Mouse (Mus musculus) large intestine, adult 2 months (tissue): ENCODE measurements around the gene Sp1. TPM values are rescaled to one million over a fixed set of nuclear protein-coding genes. Genes with fewer than 3 reads are reported as not detected.

Experiments used
- DNase-seq: peaks from one replicate; pipeline ENCODE4 v3.0.0-alpha.2; 2012; ENCODE audit warnings: low read depth, low spot score
- WGBS: fragments of 180-500 bp; shearing (Covaris S2); methylation state at CpG from one replicate; pipeline ENCODE4 v1.1.7; 2018; 5-methylcytosine and 5-hydroxymethylcytosine counted together
- polyA plus RNA-seq: library from polyadenylated mRNA; depleted of rRNA; stranded (reverse); fragments of >200 nt; gene quantifications from 2 replicates; pipeline ENCODE4 v1.2.3, GENCODE M21; 2012

Sp1 gene
- polyA plus RNA-seq, 1 experiment: 10.3 TPM

DNA sequence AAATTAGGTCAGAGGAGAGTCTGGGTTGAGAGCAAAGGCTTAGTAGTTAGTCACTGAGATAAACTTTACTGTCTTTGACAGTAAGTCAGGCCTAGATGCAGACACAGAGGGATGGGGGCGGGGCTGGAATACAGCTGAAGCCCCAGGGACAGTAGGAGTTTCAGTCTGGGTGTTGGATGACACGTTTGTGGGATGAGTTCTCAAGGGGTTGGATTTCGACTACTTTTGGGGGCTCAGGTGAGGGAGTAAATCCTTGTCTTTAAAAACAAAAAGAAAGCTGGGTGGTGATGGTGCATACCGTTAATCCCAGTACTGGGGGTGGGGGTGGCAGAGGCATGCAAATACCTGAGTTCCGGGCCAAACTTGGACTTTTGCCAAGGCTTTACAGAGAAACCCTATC, 7.3 kb upstream of the Sp1 start:
- no peak for DNase-seq
- 35% methylated on average over 5 of the region's 5 CpGs for WGBS

DNA sequence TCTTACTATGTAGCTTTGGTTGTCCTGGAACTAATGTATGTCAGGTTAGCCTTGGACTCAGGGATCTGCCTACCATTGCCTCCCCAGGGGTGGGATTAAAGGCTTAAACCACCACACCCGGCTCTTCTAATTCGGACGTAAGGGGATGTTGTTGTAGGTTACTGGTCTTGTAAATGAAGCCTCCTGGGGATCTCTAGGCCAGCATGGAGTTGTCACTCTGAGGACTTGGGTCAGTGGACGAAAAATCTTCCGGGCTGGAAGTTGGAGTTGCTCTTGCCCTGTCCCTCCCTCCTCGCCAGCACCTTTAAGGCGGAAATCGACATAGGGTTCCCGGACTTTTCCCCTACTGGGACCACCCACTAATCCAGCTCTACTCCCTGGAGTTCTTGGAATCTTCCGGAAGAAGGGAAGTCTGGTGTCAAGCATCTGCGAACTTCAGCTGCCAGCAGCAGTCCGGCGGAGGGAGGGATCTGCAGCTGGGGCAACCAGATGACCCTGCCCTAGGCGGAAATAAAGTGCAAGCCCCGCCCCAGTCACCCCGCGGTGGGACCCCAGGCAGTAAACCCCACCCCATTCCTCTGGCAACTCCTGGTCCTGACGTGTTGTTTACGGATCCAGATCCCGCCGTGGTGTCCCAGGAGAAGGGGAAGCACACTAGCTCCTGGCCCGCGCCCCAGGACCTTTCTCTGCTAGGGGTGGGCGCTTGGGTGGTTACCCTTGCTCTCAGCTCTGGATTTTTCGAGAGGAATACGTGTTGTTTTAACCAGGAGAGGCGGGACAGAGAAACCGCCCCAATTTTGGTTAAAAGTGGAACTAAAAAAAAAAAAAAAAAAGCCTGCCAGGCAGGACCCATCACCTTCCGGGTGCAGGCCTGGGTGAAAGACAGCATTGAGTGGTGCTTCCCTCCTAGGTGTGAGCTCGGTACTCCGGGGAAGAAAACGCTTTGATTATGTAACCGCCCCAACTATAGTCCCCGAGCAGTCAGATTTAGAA, 6.4 kb upstream of the Sp1 start:
- DNase-seq: no peak
- whole genome bisulfite sequencing: 1% methylated on average over 34 of the region's 34 CpGs

DNA sequence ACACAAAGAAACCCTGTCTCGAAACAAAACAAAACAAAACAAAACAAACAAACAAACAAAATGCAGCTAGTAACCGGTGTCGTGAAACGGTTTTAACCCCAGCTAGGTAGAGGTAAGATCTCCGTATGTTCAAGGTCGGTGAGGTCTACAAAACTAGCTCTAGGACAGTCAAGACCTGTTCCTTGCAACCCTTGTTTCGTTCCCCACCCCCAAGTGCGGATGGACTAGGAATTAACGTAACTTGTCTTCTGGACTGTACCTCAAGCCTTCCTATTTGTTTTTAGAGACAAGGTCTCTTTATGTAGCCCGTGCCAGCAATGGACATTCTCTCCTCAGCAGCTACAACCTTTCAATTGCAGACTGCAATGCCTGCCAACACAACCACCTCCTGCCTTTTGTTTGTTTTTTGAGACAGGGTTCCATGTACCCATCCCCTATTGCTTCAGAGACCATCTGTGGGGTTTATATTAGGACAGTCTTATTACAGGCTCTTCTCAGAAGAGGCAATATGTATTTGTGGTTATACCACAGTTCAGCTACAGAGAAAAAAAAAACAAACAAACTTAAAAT, 5.4 kb upstream of the Sp1 start:
- no peak for DNase-seq
- 75% methylated on average over 10 of the region's 10 CpGs for WGBS

DNA sequence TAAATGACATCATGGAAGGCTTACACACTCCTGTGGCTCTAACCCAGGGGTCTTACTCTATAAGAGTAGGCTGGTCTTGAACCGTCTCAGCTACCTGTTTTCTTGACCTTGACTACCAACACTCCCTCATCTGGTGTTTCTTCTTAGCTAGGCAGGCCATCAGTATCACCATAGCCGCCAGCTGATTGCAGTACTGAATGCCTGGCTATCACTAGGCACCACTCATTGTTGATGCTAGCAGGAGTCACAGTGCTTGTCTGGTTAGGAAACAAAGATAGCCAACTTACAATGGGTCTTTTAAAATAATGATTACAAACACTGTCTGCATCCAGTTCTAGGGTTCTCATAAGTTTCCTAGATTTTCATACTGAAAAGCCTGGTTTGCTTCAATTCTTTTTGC, 4.7 kb upstream of the Sp1 start:
- 91% methylated on average over 2 of the region's 2 CpGs for WGBS
- no peak for DNase-seq

DNA sequence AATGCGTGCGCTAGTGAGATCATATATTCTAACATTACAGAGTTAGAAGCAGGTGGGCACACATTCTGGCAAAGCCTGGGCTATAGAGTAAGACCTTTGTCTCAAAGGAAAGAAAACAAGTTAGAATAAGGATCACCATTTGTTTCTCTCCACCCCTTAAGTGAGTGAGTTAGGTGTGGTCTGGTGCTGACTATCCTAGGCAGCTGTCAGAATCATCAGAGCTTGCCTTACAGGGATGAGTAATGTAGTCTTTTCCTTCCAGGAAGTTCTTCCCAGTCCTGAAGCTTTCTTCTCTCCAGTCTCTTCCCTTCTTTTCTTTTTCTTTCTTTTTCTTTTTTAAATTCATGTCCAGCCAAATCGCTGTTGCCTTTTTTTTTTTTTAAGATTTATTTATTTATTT, 3.7 kb upstream of the Sp1 start:
- 95% methylated on average over 3 of the region's 3 CpGs for WGBS
- no peak for DNase-seq

DNA sequence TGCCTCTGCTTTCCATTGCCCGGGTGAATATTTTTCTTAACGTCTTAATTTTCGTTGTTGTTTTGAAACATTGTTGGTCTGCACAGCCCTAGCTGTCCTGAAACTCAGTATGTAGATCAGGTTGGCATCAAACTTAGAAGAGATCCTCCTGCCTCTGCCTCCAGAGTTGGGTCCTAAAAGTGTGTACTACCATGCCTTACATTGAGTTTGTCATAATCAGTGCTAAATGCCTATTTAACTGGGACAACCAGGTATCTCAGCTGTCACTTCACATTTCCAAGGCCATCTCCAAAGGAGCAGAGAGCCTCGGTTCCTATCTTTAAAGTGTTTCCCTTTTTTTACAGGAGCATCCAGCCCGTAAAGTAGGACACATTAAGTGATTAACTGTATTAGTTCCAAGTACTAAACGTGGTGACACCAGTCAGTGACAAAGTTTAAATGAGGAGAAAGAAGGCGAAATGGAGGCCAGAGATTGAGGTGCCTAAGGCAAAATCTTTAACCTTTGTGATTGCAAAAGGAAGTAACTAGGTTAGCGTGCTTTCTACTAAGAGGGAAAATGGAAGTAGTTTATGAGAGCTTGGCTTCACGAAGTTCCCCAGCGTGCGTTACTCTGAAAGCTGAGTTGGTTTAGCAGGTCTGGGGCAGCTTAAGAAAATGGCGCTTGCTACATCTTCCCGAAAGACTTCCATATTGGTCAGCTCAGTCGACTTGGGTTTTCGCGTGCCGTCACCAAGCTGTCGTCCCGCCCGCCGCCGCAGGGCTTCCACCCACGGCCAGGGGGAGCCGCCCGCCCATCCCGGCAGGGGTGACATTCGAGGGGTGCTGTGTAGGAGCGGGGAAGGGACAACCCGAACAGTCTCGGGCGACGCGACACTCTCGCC, 1.1 kb upstream of the Sp1 start:
- whole genome bisulfite sequencing: 13% methylated on average over 34 of the region's 34 CpGs

DNA sequence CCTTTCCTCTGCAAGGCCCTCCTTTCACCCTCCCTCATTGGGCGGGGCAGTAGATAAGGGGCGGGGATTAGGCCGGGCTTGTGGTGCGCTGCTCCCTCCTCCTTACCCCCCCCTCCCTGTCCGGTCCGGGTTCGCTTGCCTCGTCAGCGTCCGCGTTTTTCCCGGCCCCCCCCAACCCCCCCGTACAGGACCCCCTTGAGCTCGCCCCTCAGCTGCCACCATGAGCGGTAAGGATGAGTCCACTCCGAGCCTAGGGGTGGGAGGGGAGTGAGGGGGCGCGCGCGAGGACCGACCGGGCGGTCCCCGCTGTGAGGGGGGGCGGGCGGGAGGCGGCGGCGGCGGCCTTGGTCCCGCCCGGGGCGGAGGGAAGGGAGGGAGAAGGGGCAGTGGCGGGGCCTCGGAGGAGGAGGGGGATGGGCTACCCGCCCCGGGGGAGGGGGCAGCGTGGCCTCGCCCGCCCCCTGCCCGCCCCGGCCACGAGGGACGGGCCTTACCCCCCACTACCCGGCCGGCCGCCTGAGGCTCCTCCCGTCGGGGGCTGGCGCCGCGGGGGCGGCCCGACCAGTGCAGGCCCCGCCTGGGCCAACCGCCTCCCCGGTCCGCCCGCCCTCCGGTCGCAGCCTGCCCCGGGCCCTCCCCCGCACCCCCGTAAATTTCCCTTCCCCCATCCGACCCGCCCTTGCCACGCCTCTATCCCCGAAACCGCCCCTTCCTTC, 411 bp downstream of the Sp1 start:
- WGBS: 1% methylated on average over 56 of the region's 69 CpGs
- no peak for DNase-seq

More for the DNA sequence above, 1.1 kb upstream of the Sp1 start:
- DNase-seq: no peak

DNA sequence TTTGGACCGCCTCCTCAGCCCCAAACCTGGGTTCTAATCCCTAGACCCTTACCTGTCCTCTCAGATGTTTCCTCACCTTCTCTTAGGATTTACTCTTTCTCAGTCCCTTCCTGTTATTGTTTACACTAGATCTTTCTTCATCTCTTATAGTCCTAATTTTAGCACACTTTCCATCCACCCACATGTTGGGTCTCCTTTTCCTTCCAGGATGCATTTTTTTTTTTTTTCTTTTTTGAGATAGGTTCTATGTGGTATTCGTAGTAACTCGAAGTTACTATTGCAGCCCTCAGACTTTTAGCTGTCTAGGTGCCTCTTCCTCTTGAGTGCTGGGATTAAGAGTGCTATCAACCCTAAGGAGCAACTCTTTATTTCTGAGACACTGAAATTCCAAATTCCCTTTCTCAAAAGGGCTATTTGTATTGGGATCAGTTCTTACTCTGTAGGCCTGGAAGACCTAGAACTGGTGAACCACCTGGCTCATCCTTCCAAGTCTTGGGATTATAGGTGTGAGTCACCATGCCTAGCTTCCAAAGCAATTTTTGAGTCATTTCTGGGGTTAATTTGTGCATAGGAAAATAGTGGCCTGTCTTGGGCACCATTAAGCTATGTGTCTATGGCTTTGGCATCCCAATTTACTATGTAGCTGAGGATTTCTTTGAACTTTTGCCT, 1.1 kb downstream of the Sp1 start:
- 2% methylated on average over 3 of the region's 3 CpGs for WGBS
- no peak for DNase-seq

DNA sequence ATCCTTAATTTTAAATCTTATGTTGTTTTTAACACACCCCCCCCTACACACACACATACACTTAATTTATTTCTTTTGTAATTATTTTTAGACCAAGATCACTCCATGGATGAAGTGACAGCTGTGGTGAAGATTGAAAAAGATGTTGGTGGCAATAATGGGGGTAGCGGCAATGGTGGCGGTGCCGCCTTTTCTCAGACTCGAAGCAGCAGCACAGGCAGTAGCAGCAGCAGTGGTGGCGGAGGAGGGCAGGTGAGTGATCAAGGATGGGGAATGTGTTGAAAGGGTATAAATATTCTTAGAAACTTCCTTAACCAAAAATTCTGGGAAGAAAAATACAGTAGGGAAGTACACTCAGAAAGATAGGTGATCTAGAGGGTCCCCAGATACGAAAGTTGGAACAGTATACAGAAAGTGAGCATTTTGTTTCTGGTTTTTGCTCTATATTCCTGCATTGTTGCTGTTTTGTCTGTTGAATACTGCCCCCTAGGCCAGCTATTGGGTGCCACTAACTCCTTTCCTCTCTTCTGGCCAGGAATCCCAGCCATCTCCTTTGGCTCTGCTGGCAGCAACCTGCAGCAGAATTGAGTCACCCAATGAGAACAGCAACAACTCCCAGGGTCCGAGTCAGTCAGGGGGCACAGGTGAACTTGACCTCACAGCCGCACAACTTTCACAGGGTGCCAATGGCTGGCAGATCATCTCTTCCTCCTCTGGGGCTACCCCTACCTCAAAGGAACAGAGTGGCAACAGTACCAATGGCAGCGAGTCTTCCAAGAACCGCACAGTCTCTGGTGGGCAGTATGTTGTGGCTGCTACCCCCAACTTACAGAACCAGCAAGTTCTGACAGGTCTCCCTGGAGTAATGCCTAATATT, 2.0 kb downstream of the Sp1 start:
- WGBS: 91% methylated on average over 10 of the region's 10 CpGs
- DNase-seq: no peak

DNA sequence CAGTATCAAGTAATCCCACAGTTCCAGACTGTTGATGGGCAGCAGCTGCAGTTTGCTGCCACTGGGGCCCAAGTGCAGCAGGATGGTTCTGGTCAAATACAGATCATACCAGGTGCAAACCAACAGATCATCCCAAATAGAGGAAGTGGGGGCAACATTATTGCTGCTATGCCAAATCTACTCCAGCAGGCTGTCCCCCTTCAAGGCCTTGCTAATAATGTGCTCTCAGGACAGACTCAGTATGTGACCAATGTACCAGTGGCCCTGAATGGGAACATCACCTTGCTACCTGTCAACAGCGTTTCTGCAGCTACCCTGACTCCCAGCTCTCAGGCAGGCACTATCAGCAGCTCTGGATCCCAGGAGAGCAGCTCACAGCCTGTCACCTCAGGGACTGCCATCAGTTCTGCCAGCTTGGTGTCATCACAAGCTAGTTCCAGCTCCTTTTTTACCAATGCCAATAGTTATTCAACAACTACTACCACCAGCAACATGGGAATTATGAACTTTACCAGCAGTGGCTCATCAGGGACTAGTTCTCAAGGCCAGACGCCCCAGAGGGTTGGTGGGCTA, 2.7 kb downstream of the Sp1 start:
- no peak for DNase-seq
- 63% methylated on average over 2 of the region's 2 CpGs for WGBS

DNA sequence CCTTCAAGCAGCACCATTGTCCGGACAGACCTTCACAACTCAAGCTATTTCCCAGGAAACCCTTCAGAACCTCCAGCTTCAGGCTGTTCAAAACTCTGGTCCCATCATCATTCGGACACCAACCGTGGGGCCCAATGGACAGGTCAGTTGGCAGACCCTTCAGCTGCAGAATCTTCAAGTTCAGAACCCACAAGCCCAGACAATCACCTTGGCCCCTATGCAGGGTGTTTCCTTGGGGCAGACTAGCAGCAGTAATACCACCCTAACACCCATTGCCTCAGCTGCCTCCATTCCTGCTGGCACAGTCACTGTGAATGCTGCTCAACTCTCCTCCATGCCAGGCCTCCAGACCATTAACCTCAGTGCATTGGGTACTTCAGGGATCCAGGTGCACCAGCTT, 3.3 kb downstream of the Sp1 start:
- no peak for DNase-seq
- 78% methylated on average over 3 of the region's 3 CpGs for WGBS

DNA sequence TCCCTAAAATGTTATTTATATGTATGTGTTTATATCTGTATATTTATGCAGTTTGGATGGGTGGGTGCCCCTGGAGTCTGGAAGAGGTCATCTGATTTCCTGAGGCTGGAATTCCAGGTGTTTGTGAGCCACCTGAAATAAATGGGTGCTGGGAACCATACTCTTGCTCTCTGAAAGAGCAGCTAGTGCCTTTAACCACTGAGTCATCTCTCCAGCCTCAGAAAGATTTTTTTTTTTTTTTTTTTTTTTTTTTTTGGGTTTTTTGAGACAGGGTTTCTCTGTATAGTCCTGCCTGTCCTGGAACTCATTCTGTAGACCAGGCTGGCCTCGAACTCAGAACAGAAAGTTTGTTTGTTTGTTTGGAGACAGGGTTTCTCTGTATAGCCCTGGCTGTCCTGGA, 5.1 kb downstream of the Sp1 start:
- DNase-seq: no peak
- 70% methylated on average over 1 of the region's 1 CpGs for WGBS

DNA sequence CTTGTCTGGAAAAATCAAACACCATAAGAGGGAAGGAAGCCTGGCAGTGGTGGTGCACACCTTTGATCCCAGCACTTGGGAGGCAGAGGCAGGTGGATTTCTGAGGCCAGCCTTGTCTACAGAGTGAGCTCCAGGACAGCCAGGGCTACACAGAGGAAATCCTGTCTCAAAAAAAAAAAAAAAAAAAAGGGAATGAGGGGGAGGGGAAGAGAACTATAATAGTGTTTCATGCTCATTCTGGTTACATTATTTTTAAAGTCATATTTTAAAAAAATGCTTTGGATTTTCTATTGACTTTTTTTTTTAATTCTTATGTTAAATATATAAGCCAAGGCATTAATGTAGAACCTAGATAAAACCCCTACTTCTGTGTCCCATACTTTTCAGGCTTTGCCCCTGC, 7.7 kb downstream of the Sp1 start:
- DNase-seq: no peak

DNA sequence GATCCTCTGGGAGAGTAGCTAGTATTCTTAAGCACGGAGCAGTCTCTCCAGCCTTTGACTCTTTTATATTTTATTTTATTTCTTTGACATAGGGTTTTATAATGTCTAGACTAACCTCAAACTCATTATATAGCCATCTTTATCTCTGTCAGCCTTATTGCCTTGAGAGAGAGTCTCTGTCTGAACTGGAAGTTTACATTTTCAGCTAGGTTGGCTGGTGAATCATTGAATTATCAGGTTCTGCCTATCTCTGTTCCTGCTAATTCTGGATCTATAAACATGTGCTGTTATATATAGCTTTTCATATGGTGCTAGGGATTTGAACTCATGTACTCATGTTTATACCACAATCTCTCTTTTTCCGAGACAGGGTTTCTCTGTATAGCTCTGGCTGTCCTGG, 11.6 kb downstream of the Sp1 start:
- DNase-seq: no peak
- WGBS: 55% methylated on average over 2 of the region's 2 CpGs

DNA sequence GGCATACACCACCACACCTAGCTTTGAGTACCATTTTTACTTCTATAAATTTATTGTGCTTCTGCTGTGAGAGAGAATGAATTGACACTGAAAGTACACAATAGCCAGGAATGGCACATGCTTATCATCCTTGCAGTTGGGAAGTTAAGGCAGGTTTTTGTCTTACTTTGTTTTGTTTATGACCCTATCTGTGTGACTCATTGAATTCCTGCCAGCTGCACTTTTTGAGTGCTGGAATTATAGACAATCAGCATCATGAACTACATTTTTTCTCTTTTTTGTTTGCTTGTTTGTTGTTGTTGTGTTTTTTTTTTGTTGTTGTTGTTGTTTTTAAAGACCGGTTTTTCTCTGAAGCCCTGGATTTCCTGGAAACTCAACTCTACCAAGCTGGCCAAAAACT, 15.0 kb downstream of the Sp1 start:
- DNase-seq: no peak
- 15% methylated on average over 1 of the region's 1 CpGs for WGBS

DNA sequence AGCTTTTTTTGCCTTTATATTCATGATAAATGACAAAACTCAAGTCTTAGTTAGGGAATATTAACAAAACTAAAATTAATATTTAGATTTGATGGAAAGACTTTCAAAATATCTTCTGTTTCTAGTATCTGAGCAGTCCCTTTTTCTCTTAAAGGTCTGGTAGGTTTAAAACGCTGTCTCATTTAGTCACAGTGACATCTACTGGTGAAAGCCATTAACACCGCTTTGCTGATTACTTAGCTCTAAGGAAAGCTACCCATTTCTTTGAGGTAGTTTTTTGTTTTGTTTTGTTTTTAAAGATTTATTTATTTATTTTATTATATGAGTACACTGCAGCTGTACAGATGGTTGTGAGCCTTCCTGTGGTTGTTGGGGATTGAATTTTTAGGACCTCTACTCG, 15.5 kb downstream of the Sp1 start:
- 43% methylated on average over 3 of the region's 3 CpGs for WGBS
- no peak for DNase-seq

DNA sequence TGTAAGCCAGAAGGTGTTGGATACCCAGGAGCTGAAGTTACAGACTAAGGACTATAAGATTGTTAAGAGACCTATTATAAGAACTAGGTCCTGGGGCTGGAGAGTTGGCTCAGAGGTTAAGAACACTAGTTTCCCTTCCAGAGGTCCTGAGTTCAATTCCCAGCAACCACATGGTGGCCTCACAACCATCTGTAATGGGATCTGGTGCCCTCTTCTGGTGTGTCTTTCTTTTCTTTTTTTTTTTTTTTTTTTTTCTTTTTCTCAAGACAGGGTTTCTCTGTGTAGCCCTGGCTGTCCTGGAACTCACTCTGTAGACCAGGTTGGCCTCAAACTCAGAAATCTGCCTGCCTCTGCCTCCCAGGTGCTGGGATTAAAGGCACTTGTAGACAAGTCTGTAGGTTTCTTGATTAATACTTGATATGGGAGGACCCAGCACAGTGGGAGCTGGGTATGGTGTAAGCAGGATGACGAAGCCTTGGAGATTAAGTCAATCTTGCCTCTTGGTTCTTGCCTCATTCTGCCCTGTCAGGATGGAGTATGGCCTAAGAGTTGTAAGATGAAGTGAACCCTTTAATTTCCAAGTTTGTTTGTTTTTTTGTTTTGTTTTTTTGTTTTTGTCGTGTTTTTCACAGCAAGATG, 17.8 kb downstream of the Sp1 start:
- DNase-seq: no peak
- WGBS: 92% methylated on average over 2 of the region's 2 CpGs

DNA sequence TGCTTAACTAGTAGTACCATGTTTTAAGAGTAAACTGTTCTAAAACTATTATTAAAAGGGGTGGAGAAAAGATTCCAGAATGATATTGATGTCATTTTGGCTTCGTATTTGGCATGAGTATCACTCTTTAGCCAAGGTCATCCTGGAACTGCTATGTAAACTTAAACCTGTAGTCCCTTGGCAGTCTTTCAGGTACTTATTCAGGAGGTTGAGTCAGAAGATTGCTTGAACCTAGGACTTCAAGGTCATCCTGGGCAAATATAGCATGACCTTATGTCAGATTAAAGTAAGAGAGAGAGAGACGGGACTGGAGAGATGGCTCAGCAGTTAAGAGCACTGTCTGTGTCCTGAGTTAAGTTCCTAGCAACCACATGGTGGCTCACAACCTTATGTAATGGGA, 18.7 kb downstream of the Sp1 start:
- DNase-seq: no peak
- WGBS: 69% methylated on average over 2 of the region's 2 CpGs
